Mouse (Mus musculus): ENCODE measurements around the gene Eif3i. TPM values are rescaled to one million over a fixed set of nuclear protein-coding genes. Genes with fewer than 3 reads are reported as not detected.
A peak's percentile ranks its signal among the peaks of the same experiment; 100 is the strongest.

The Eif3i gene
- polyA plus RNA-seq, 1 experiment from 2014 or later = 125 TPM

GRCm38 (mm10) chr4:129609139-129609631, 8.7 kb upstream of the Eif3i start:
- no peak for TF ChIP-seq CTCF (IDR thresholded peaks at IDR 0.05; ENCODE audit: low read depth)
- TF ChIP-seq EP300 (IDR thresholded peaks at IDR 0.05; ENCODE audit: low read depth) = no peak
- no peak overlapping the region for H3K4me3 ChIP-seq (ENCODE audit: low read depth, low read length)
- peaks cover 37% of the 10 kb centered on the region for H3K36me3 ChIP-seq (replicated peaks; ENCODE audit: insufficient read depth, low read length)
- DNase-seq (no peak), ATAC-seq (no peak; the same call in 1 of the 2 replicates)
- no peaks in the 10 kb centered on the region for H3K9me3 ChIP-seq (ENCODE audit: low read length)
- H3K9ac ChIP-seq (replicated peaks) = no peak overlapping the region
- peaks cover 5% of the 10 kb centered on the region; the same call in 1 of the 2 replicates for H3K4me1 ChIP-seq (ENCODE audit: insufficient read depth)
- WGBS (ENCODE audit: insufficient replicate concordance) = 77% methylated on average over 12 of the region's 12 CpGs
- no peak overlapping the region for H3K27ac ChIP-seq (ENCODE audit: low read depth)
- H3K4me2 ChIP-seq (ENCODE audit: low read depth, low read length) = no peak overlapping the region
- no peaks in the 10 kb centered on the region for H3K27me3 ChIP-seq (ENCODE audit: insufficient read depth, low read length)

GRCm38 (mm10) chr4:129608426-129609025, 8.1 kb upstream of the Eif3i start:
- H3K27ac ChIP-seq (ENCODE audit: low read depth) = peak overlapping the region; percentile 55; the same call in 1 of the 2 replicates
- no peak overlapping the region for H3K4me2 ChIP-seq (ENCODE audit: low read depth, low read length)
- peaks cover 5% of the 10 kb centered on the region; the same call in 1 of the 2 replicates for H3K4me1 ChIP-seq (ENCODE audit: insufficient read depth)
- no peak overlapping the region for H3K4me3 ChIP-seq (ENCODE audit: low read depth, low read length)
- peaks cover 44% of the 10 kb centered on the region for H3K36me3 ChIP-seq (replicated peaks; ENCODE audit: insufficient read depth, low read length)
- no peak overlapping the region for H3K9ac ChIP-seq (replicated peaks)
- TF ChIP-seq CTCF (IDR thresholded peaks at IDR 0.05; ENCODE audit: low read depth) (peak; percentile 97), EP300 (IDR thresholded peaks at IDR 0.05; ENCODE audit: low read depth) (no peak)
- no peaks in the 10 kb centered on the region for H3K27me3 ChIP-seq (ENCODE audit: insufficient read depth, low read length)
- ATAC-seq = peak; percentile 91
- DNase-seq = peak; percentile 88
- 39% methylated on average over 7 of the region's 7 CpGs for WGBS (ENCODE audit: insufficient replicate concordance)
- no peaks in the 10 kb centered on the region for H3K9me3 ChIP-seq (ENCODE audit: low read length)

GRCm38 (mm10) chr4:129588865-129589264, 11.6 kb downstream of the Eif3i start:
- WGBS (ENCODE audit: insufficient replicate concordance) = 51% methylated on average over 4 of the region's 4 CpGs
- Histone ChIP-seq H3K27ac (ENCODE audit: low read depth) (peak overlapping the region; percentile 57; the same call in 1 of the 2 replicates), H3K4me2 (ENCODE audit: low read depth, low read length) (peak overlapping the region; percentile 48; the same call in 1 of the 2 replicates), H3K4me3 (ENCODE audit: low read depth, low read length) (no peak overlapping the region), H3K9ac (replicated peaks) (no peak overlapping the region), H3K36me3 (replicated peaks; ENCODE audit: insufficient read depth, low read length) (peaks cover 29% of the 10 kb centered on the region), H3K4me1 (ENCODE audit: insufficient read depth) (peaks cover 23% of the 10 kb centered on the region; the same call in 1 of the 2 replicates), H3K9me3 (ENCODE audit: low read length) (no peaks in the 10 kb centered on the region), H3K27me3 (ENCODE audit: insufficient read depth, low read length) (no peaks in the 10 kb centered on the region)
- ATAC-seq (peak; percentile 79), DNase-seq (peak; percentile 43)
- TF ChIP-seq CTCF (IDR thresholded peaks at IDR 0.05; ENCODE audit: low read depth) (no peak), EP300 (IDR thresholded peaks at IDR 0.05; ENCODE audit: low read depth) (peak; percentile 91)

GRCm38 (mm10) chr4:129586943-129587342, 13.5 kb downstream of the Eif3i start:
- Histone ChIP-seq H3K36me3 (replicated peaks; ENCODE audit: insufficient read depth, low read length) (peaks cover 12% of the 10 kb centered on the region), H3K27ac (ENCODE audit: low read depth) (no peak overlapping the region), H3K9me3 (ENCODE audit: low read length) (no peaks in the 10 kb centered on the region), H3K4me1 (ENCODE audit: insufficient read depth) (peaks cover 23% of the 10 kb centered on the region; the same call in 1 of the 2 replicates), H3K4me3 (ENCODE audit: low read depth, low read length) (no peak overlapping the region), H3K9ac (replicated peaks) (no peak overlapping the region), H3K4me2 (ENCODE audit: low read depth, low read length) (no peak overlapping the region), H3K27me3 (ENCODE audit: insufficient read depth, low read length) (no peaks in the 10 kb centered on the region)
- TF ChIP-seq CTCF (IDR thresholded peaks at IDR 0.05; ENCODE audit: low read depth) (no peak), EP300 (IDR thresholded peaks at IDR 0.05; ENCODE audit: low read depth) (no peak)
- ATAC-seq (no peak), DNase-seq (no peak)
- 67% methylated on average over 1 of the region's 1 CpGs for WGBS (ENCODE audit: insufficient replicate concordance)

GRCm38 (mm10) chr4:129585773-129586172, 14.7 kb downstream of the Eif3i start:
- Histone ChIP-seq H3K27ac (ENCODE audit: low read depth) (peak overlapping the region; percentile 41; the same call in 1 of the 2 replicates), H3K9me3 (ENCODE audit: low read length) (no peaks in the 10 kb centered on the region), H3K4me1 (ENCODE audit: insufficient read depth) (peaks cover 23% of the 10 kb centered on the region; the same call in 1 of the 2 replicates), H3K4me2 (ENCODE audit: low read depth, low read length) (peak overlapping the region; percentile 72), H3K36me3 (replicated peaks; ENCODE audit: insufficient read depth, low read length) (no peaks in the 10 kb centered on the region; the same call in 1 of the 2 replicates), H3K4me3 (ENCODE audit: low read depth, low read length) (peak overlapping the region; percentile 53), H3K9ac (replicated peaks) (peak overlapping the region; percentile 63; the same call in 1 of the 2 replicates), H3K27me3 (ENCODE audit: insufficient read depth, low read length) (no peaks in the 10 kb centered on the region)
- DNase-seq (no peak), ATAC-seq (no peak)
- 68% methylated on average over 9 of the region's 9 CpGs for WGBS (ENCODE audit: insufficient replicate concordance)
- no peak for TF ChIP-seq EP300 (IDR thresholded peaks at IDR 0.05; ENCODE audit: low read depth)
- TF ChIP-seq CTCF (IDR thresholded peaks at IDR 0.05; ENCODE audit: low read depth) = no peak

GRCm38 (mm10) chr4:129584884-129585608, 15.4 kb downstream of the Eif3i start:
- WGBS (ENCODE audit: insufficient replicate concordance) = 2% methylated on average over 36 of the region's 36 CpGs
- peak overlapping the region; percentile 41 for H3K27ac ChIP-seq (ENCODE audit: low read depth)
- peak; percentile 71 for ATAC-seq
- H3K4me1 ChIP-seq (ENCODE audit: insufficient read depth) = peaks cover 23% of the 10 kb centered on the region
- peak overlapping the region; percentile 53 for H3K4me3 ChIP-seq (ENCODE audit: low read depth, low read length)
- no peaks in the 10 kb centered on the region for H3K9me3 ChIP-seq (ENCODE audit: low read length)
- peak overlapping the region; percentile 72 for H3K4me2 ChIP-seq (ENCODE audit: low read depth, low read length)
- peak overlapping the region; percentile 63 for H3K9ac ChIP-seq (replicated peaks)
- H3K27me3 ChIP-seq (ENCODE audit: insufficient read depth, low read length) = no peaks in the 10 kb centered on the region
- no peak for TF ChIP-seq EP300 (IDR thresholded peaks at IDR 0.05; ENCODE audit: low read depth)
- peak; percentile 90 for TF ChIP-seq CTCF (IDR thresholded peaks at IDR 0.05; ENCODE audit: low read depth)
- peak; percentile 91 for DNase-seq
- no peaks in the 10 kb centered on the region for H3K36me3 ChIP-seq (replicated peaks; ENCODE audit: insufficient read depth, low read length)

All from liver, postnatal 0 days (tissue).